Mouse (Mus musculus) cerebellum, adult 2 months (tissue): ENCODE measurements around the gene Ep300.

Experiments used
- CTCF ChIP-seq: fragments of 200-500 bp; IDR thresholded peaks from 2 replicates; pipeline ENCODE4 v1.5.1; 2011; ENCODE audit warnings: low read depth, mild to moderate bottlenecking, control low read depth, low read length, moderate library complexity, borderline replicate concordance; ENCODE audit not compliant: insufficient read depth
- POLR2A ChIP-seq: fragments of 200-500 bp; IDR thresholded peaks from 2 replicates; pipeline ENCODE4 v1.6.1; 2011; ENCODE audit warnings: low read length, control low read depth, borderline replicate concordance; ENCODE audit not compliant: insufficient read depth

- TF ChIP-seq CTCF: no peak
- TF ChIP-seq POLR2A: no peak
Observed at GRCm38 (mm10) chr15:81568093-81568492, 17.1 kb upstream of the Ep300 start.
